Mouse (Mus musculus) heart, embryonic 16.5 days (tissue): ENCODE results near the gene Trpv4. TPM values are rescaled to one million over a fixed set of nuclear protein-coding genes. Genes with fewer than 3 reads are reported as not detected.

Experiments used
- ATAC-seq: fragments of 200-750 bp; cut with Nextera tagmentation; replicated peaks from 2 replicates; pipeline ENCODE4 v1.8.0; 2017; ENCODE audit warnings: moderate number of reproducible peaks; ENCODE audit not compliant: insufficient read depth, low FRiP score; ENCODE audit errors: extremely low read depth
- H3K27ac ChIP-seq: fragments of 300-500 bp; sonication (generic); 2 replicates; pipeline ENCODE4 v1.5.1; 2014; ENCODE audit warnings: mild to moderate bottlenecking, low read length, control low read depth, moderate library complexity
- H3K27me3 ChIP-seq: fragments of 300-500 bp; sonication (generic); 2 replicates; pipeline ENCODE4 v1.6.1; 2014; ENCODE audit warnings: low read length, mixed read lengths; ENCODE audit not compliant: control insufficient read depth, insufficient read depth
- H3K36me3 ChIP-seq: fragments of 300-500 bp; sonication (generic); 2 replicates; pipeline ENCODE4 v1.6.1; 2014; ENCODE audit not compliant: control insufficient read depth, insufficient read depth
- H3K4me1 ChIP-seq: fragments of 300-500 bp; sonication (generic); 2 replicates; pipeline ENCODE4 v1.6.1; 2014; ENCODE audit warnings: low read length, mixed read lengths; ENCODE audit not compliant: control insufficient read depth, insufficient read depth
- H3K4me2 ChIP-seq: fragments of 300-500 bp; sonication (generic); 2 replicates; pipeline ENCODE4 v1.6.1; 2014; ENCODE audit warnings: low read depth, mild to moderate bottlenecking, control low read depth, low read length
- H3K4me3 ChIP-seq: fragments of 300-500 bp; sonication (generic); 2 replicates; pipeline ENCODE4 v1.5.1; 2014; ENCODE audit warnings: mild to moderate bottlenecking, control low read depth, low read length
- H3K9ac ChIP-seq: fragments of 300-500 bp; sonication (generic); 2 replicates; pipeline ENCODE4 v1.6.1; 2014; ENCODE audit warnings: low read length, control low read depth
- H3K9me3 ChIP-seq: fragments of 300-500 bp; sonication (generic); replicated peaks from 2 replicates; pipeline ENCODE4 v1.6.1; 2016; ENCODE audit warnings: low read length; ENCODE audit not compliant: control insufficient read depth
- WGBS: fragments of 180-500 bp; shearing (Covaris S2); extraction: QIAGEN DNeasy Blood & Tissue Kit; methylation state at CpG from one replicate; pipeline ENCODE4 v1.1.7; 2014; 5-methylcytosine and 5-hydroxymethylcytosine counted together
- polyA plus RNA-seq: library from polyadenylated mRNA; unstranded; fragments of >200 nt; fragmentation: Nextera tagmentation; extraction: Ambion mirVana; gene quantifications from 2 replicates; pipeline ENCODE4 v1.2.1, GENCODE M21; 2015

Trpv4 gene
- polyA plus RNA-seq, 1 experiment from 2014 or later, result 1.1 TPM

GRCm38 (mm10) chr5:114618851-114619250, 39.4 kb downstream of the Trpv4 start:
- H3K9me3 ChIP-seq, result no peaks in the 10 kb centered on the region
- no peaks in the 10 kb centered on the region for H3K4me1 ChIP-seq
- no peak overlapping the region for H3K4me2 ChIP-seq
- ATAC-seq, result no peak
- WGBS, result 29% methylated on average over 8 of the region's 8 CpGs
- no peaks in the 10 kb centered on the region for H3K36me3 ChIP-seq
- H3K27ac ChIP-seq, result no peak overlapping the region
- no peak overlapping the region for H3K9ac ChIP-seq
- H3K27me3 ChIP-seq, result no peaks in the 10 kb centered on the region
- no peak overlapping the region for H3K4me3 ChIP-seq

GRCm38 (mm10) chr5:114617809-114618208, 40.4 kb downstream of the Trpv4 start:
- Histone ChIP-seq H3K36me3 (no peaks in the 10 kb centered on the region), H3K27me3 (no peaks in the 10 kb centered on the region), H3K9ac (no peak overlapping the region), H3K4me1 (no peaks in the 10 kb centered on the region), H3K4me3 (no peak overlapping the region), H3K9me3 (no peaks in the 10 kb centered on the region), H3K4me2 (no peak overlapping the region), H3K27ac (no peak overlapping the region)
- no peak for ATAC-seq
- 73% methylated on average over 12 of the region's 12 CpGs for WGBS

GRCm38 (mm10) chr5:114616336-114617061, 41.7 kb downstream of the Trpv4 start:
- H3K4me3 ChIP-seq, result no peak overlapping the region
- WGBS, result 80% methylated on average over 11 of the region's 11 CpGs
- no peak for ATAC-seq
- H3K9me3 ChIP-seq, result no peaks in the 10 kb centered on the region
- H3K9ac ChIP-seq, result no peak overlapping the region
- H3K4me1 ChIP-seq, result no peaks in the 10 kb centered on the region
- H3K36me3 ChIP-seq, result no peaks in the 10 kb centered on the region
- no peak overlapping the region for H3K4me2 ChIP-seq
- H3K27me3 ChIP-seq, result no peaks in the 10 kb centered on the region
- no peak overlapping the region for H3K27ac ChIP-seq

GRCm38 (mm10) chr5:114614863-114615262, 43.4 kb downstream of the Trpv4 start:
- ATAC-seq, result no peak
- Histone ChIP-seq H3K36me3 (no peaks in the 10 kb centered on the region), H3K27ac (no peak overlapping the region), H3K9ac (no peak overlapping the region), H3K4me1 (no peaks in the 10 kb centered on the region), H3K4me2 (no peak overlapping the region), H3K27me3 (peaks cover 3% of the 10 kb centered on the region), H3K9me3 (no peaks in the 10 kb centered on the region), H3K4me3 (no peak overlapping the region)
- 41% methylated on average over 7 of the region's 7 CpGs for WGBS

GRCm38 (mm10) chr5:114611968-114612608, 46.1 kb downstream of the Trpv4 start:
- Histone ChIP-seq H3K27me3 (peaks cover 3% of the 10 kb centered on the region), H3K36me3 (no peaks in the 10 kb centered on the region), H3K27ac (no peak overlapping the region), H3K4me1 (peaks cover 12% of the 10 kb centered on the region), H3K4me2 (no peak overlapping the region), H3K9ac (no peak overlapping the region), H3K4me3 (no peak overlapping the region), H3K9me3 (no peaks in the 10 kb centered on the region)
- no peak for ATAC-seq
- 56% methylated on average over 25 of the region's 25 CpGs for WGBS

- whole genome bisulfite sequencing, result 81% methylated on average over 10 of the region's 10 CpGs
These were observed 47.0 kb downstream of the Trpv4 start for GRCm38 (mm10) chr5:114611256-114611655.

GRCm38 (mm10) chr5:114608516-114608915, 49.7 kb downstream of the Trpv4 start:
- H3K4me2 ChIP-seq, result no peak overlapping the region
- no peaks in the 10 kb centered on the region for H3K36me3 ChIP-seq
- no peak overlapping the region for H3K9ac ChIP-seq
- ATAC-seq, result no peak
- H3K9me3 ChIP-seq, result no peaks in the 10 kb centered on the region
- 9% methylated on average over 12 of the region's 12 CpGs for WGBS
- no peak overlapping the region for H3K4me3 ChIP-seq
- H3K27me3 ChIP-seq, result peaks cover 3% of the 10 kb centered on the region
- H3K27ac ChIP-seq, result no peak overlapping the region
- peaks cover 12% of the 10 kb centered on the region for H3K4me1 ChIP-seq

More at GRCm38 (mm10) chr5:114611256-114611655, 47.0 kb downstream of the Trpv4 start:
- Histone ChIP-seq H3K27ac (no peak overlapping the region), H3K4me2 (no peak overlapping the region), H3K4me1 (peaks cover 12% of the 10 kb centered on the region), H3K4me3 (no peak overlapping the region), H3K9me3 (no peaks in the 10 kb centered on the region), H3K36me3 (no peaks in the 10 kb centered on the region), H3K27me3 (peaks cover 3% of the 10 kb centered on the region), H3K9ac (no peak overlapping the region)
- no peak for ATAC-seq

- Histone ChIP-seq H3K4me3 (no peak overlapping the region), H3K9ac (no peak overlapping the region), H3K27ac (no peak overlapping the region), H3K9me3 (no peaks in the 10 kb centered on the region), H3K4me2 (no peak overlapping the region), H3K36me3 (no peaks in the 10 kb centered on the region), H3K4me1 (peaks cover 12% of the 10 kb centered on the region), H3K27me3 (peaks cover 3% of the 10 kb centered on the region)
- no peak for ATAC-seq
- 49% methylated on average over 8 of the region's 8 CpGs for WGBS
These were observed 50.6 kb downstream of the Trpv4 start for GRCm38 (mm10) chr5:114607651-114608050.

- no peak overlapping the region for H3K9ac ChIP-seq
- no peak overlapping the region for H3K4me2 ChIP-seq
- H3K27ac ChIP-seq, result no peak overlapping the region
- ATAC-seq, result no peak
- no peaks in the 10 kb centered on the region for H3K9me3 ChIP-seq
- peaks cover 12% of the 10 kb centered on the region for H3K4me1 ChIP-seq
- no peak overlapping the region for H3K4me3 ChIP-seq
- H3K27me3 ChIP-seq, result peaks cover 2% of the 10 kb centered on the region
- 73% methylated on average over 6 of the region's 6 CpGs for WGBS
- H3K36me3 ChIP-seq, result no peaks in the 10 kb centered on the region
These were observed 52.2 kb downstream of the Trpv4 start for GRCm38 (mm10) chr5:114605981-114606380.
